Mouse (Mus musculus) ES-Bruce4 (cell line): ENCODE results near the gene Kat6b.
A peak's percentile ranks its signal among the peaks of the same experiment; 100 is the strongest.

Source experiments
- CTCF ChIP-seq: IDR thresholded peaks from one replicate; pipeline ENCODE4 v1.8.1; 2011; ENCODE audit warnings: low read depth, low read length
- EP300 ChIP-seq: IDR thresholded peaks from 2 replicates; pipeline ENCODE4 v1.6.1; 2011; ENCODE audit warnings: low read depth, low read length; ENCODE audit not compliant: insufficient read depth

DNA sequence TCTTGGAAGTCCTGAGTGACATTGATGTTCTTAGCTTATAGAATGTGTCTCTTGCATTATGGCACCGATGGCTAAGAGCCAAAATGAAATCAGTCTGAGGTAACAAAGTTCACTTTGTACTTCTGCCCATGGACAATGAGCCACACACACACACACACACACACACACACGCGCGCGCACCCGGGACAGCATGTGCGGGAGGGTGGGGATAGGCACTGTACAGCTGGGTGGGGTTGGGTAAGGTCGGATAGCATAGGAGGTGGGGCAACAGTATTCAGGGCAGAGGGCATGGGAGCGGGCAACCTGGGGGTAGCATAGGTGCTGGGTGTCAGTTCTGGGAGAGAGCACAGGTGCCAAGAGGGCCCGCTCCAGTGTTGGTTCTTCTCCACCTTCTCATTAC, 3.5 kb downstream of the Kat6b start:
- TF ChIP-seq CTCF (no peak), EP300 (peak; percentile 43; the same call in 1 of the 2 replicates)
